Mouse (Mus musculus) neural tube, embryonic 11.5 days (tissue): Measurements from ENCODE around the gene Btc. TPM values are rescaled to one million over a fixed set of nuclear protein-coding genes. Genes with fewer than 3 reads are reported as not detected.

Experiments used
- polyA plus RNA-seq: library from polyadenylated mRNA; unstranded; fragments of >200 nt; fragmentation: Nextera tagmentation; extraction: Ambion mirVana; gene quantifications from 2 replicates; pipeline ENCODE4 v1.2.1, GENCODE M21; 2014

Gene Btc
- polyA plus RNA-seq, 1 experiment from 2014 or later: 0.23 TPM

Other genes starting within 250 kb of the Btc start
- gene Parm1, start 114.6 kb upstream of the Btc start, polyA plus RNA-seq: 17.6 and 18.5 TPM in 2 replicates